In genomic region chr2:3161578-3161977, GRCm38 (mm10) we compare ENCODE assay signal across 12 mouse cellular contexts. TPM values are rescaled to one million over a fixed set of nuclear protein-coding genes. Genes with fewer than 3 reads are reported as not detected.
"Had no signal": no experiment of that assay in that cellular context is flagged by ENCODE, and none has a peak within 500 bp of the region (broad histone marks: within the 10 kb centered on the region; RNA-seq: fewer than 3 reads in every experiment).

No protein-coding gene starts in this region.

- H3K36me3 ChIP-seq: liver, embryonic 13.5 days; lung, embryonic 15.5 days; midbrain, embryonic 13.5 days had no signal

- H3K4me3 ChIP-seq: liver, embryonic 13.5 days; lung, embryonic 15.5 days; midbrain, embryonic 13.5 days had no signal

- H3K27ac ChIP-seq: liver, embryonic 13.5 days; lung, embryonic 15.5 days; midbrain, embryonic 13.5 days had no signal

- H3K9me3 ChIP-seq: liver, embryonic 13.5 days; lung, embryonic 15.5 days; midbrain, embryonic 13.5 days had no signal

- ATAC-seq: hindbrain, embryonic 16.5 days; inflammation-experienced regulatory T-cells, adult 6 months; liver, postnatal 0 days; midbrain, embryonic 13.5 days had no signal

- DNase-seq: liver; liver, embryonic 13.5 days; liver, postnatal 0 days; lung, postnatal 14 days; right cerebral cortex, adult 18-20 months; right cerebral cortex, postnatal 25 days; thymus, adult 18-20 months; thymus, postnatal 25 days had no signal

- H3K4me2 ChIP-seq: liver, embryonic 13.5 days; lung, embryonic 15.5 days; midbrain, embryonic 13.5 days had no signal

- H3K9ac ChIP-seq: liver, embryonic 13.5 days; liver, postnatal 0 days; lung, embryonic 15.5 days; midbrain, embryonic 13.5 days had no signal

- H3K27me3 ChIP-seq: liver, embryonic 13.5 days; lung, embryonic 15.5 days; midbrain, embryonic 13.5 days had no signal

RNA-seq across cellular contexts. Expression of gene Fam171a1, which starts 47.6 kb away (rescaled TPM):
- polyA plus RNA-seq: inflammation-experienced regulatory T-cells, adult 6 months had no signal
